Mouse (Mus musculus) olfactory bulb, adult 2 months (tissue): ENCODE measurements around the gene Mgat4e.

Source experiments
- CTCF ChIP-seq: fragments of 200-500 bp; IDR thresholded peaks from 2 replicates; pipeline ENCODE4 v1.5.1; 2012; ENCODE audit warnings: low read depth, mild to moderate bottlenecking, low read length, moderate library complexity; ENCODE audit not compliant: insufficient read depth
- POLR2A ChIP-seq: fragments of 200-500 bp; IDR thresholded peaks from 2 replicates; pipeline ENCODE4 v1.6.1; 2012; ENCODE audit warnings: mild to moderate bottlenecking, low read depth, low read length, moderate library complexity; ENCODE audit not compliant: insufficient read depth

GRCm38 (mm10) chr1:134561770-134562143 lies 12.3 kb upstream of the Mgat4e start:
- TF ChIP-seq POLR2A (no peak), CTCF (no peak)
